Mouse (Mus musculus) lung, embryonic 14.5 days (tissue): ENCODE measurements at regions not wholly inside any gene's neighbourhood (a gene's known extent, or its start where the extent isn't known, plus 50 kb on each side); places are given as distances from the start of the nearest gene placed in this dataset. TPM values are rescaled to one million over a fixed set of nuclear protein-coding genes. Genes with fewer than 3 reads are reported as not detected.
"Not testable (repeated sequence)": the region's sequence is repeated elsewhere in the genome, so short reads cannot be mapped to it uniquely, and the experiment has no call there.

ENCODE experiments used
- ATAC-seq: fragments of 200-750 bp; cut with Nextera tagmentation; 2 replicates; pipeline ENCODE4 v1.8.0; 2017; ENCODE audit warnings: mild to moderate bottlenecking, moderate TSS enrichment, moderate library complexity; ENCODE audit not compliant: insufficient read depth
- DNase-seq: peaks from one replicate; pipeline ENCODE4 v3.0.0-alpha.2; 2015
- H3K27ac ChIP-seq: fragments of 300-500 bp; sonication (generic); 2 replicates; pipeline ENCODE4 v1.5.1; 2014; ENCODE audit warnings: low read depth, mild to moderate bottlenecking, moderate library complexity
- H3K27me3 ChIP-seq: fragments of 300-500 bp; sonication (generic); 2 replicates; pipeline ENCODE4 v1.6.1; 2014; ENCODE audit warnings: low read length, control low read depth; ENCODE audit not compliant: insufficient read depth
- H3K36me3 ChIP-seq: fragments of 300-500 bp; sonication (generic); 2 replicates; pipeline ENCODE4 v1.6.1; 2014; ENCODE audit warnings: control low read depth; ENCODE audit not compliant: insufficient read depth
- H3K4me1 ChIP-seq: fragments of 300-500 bp; sonication (generic); 2 replicates; pipeline ENCODE4 v1.6.1; 2014; ENCODE audit warnings: antibody characterized with exemption, control low read depth; ENCODE audit not compliant: insufficient read depth
- H3K4me2 ChIP-seq: fragments of 300-500 bp; sonication (generic); 2 replicates; pipeline ENCODE4 v1.6.1; 2014; ENCODE audit warnings: mild to moderate bottlenecking
- H3K4me3 ChIP-seq: fragments of 300-500 bp; sonication (generic); 2 replicates; pipeline ENCODE4 v1.5.1; 2014; ENCODE audit warnings: low read depth, low read length
- H3K9ac ChIP-seq: fragments of 300-500 bp; sonication (generic); 2 replicates; pipeline ENCODE4 v1.6.1; 2014
- H3K9me3 ChIP-seq: fragments of 300-500 bp; sonication (generic); 2 replicates; pipeline ENCODE4 v1.6.1; 2016; ENCODE audit warnings: low read depth, low read length, control low read depth
- CTCF ChIP-seq: IDR thresholded peaks from 2 replicates; pipeline ENCODE4 v1.5.1; 2016; ENCODE audit warnings: antibody characterized with exemption, low read depth
- WGBS: fragments of 180-500 bp; shearing (Covaris S2); extraction: QIAGEN DNeasy Blood & Tissue Kit; methylation state at CpG from one replicate; pipeline ENCODE4 v1.1.7; 2014; 5-methylcytosine and 5-hydroxymethylcytosine counted together
- microRNA-seq: library from miRNA; unstranded; fragments of <30 nt; microRNA quantifications from one replicate; pipeline ENCODE4, GENCODE M21; 2016; ENCODE audit warnings: borderline number of aligned reads

DNA sequence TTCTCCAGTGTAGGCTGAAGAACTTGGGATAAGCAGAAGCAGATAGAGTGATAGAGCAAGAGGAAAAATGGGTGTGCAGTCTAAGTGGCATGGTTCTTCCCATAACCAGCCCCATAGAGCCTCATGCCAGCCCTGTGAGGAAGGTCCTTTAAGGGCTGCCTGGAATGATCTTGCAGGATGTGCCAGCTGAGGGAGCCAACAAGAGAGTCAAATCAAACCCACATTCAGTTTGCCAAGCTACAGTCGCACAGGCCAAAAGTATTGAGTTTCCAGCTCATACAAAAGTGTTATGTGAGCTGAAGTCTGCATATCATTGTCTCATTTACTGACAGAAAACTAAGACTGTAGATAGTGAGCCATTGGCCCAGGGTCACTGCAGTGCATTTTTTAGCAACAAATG is 53.7 kb upstream of the Xcl1 start:
- 73% methylated on average over 1 of the region's 1 CpGs for WGBS
- Histone ChIP-seq H3K4me2 (no peak overlapping the region), H3K27me3 (no peaks in the 10 kb centered on the region), H3K36me3 (no peaks in the 10 kb centered on the region), H3K9me3 (no peaks in the 10 kb centered on the region; the same call in 1 of the 2 replicates), H3K27ac (no peak overlapping the region), H3K4me3 (no peak overlapping the region), H3K9ac (no peak overlapping the region), H3K4me1 (no peaks in the 10 kb centered on the region)
- DNase-seq = no peak
- ATAC-seq = no peak
- TF ChIP-seq CTCF = no peak

DNA sequence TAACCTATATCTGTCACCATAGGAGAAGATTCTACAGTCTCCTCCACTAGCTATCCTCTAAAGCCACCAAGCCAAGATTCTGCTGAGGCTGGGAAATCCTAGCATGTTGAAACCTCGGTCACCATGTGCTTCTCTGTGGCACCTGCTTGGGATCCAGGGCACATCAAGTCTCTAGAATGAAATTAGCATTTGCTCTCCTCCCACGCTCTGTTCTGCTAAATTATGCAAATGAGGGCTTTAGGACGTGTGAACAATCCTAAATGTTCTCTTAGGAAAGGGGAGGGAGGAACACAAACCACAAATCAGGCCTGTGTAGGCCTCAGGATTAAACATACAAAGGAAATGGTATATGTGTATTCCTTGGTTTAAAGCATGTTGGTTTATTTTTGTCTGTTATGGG is 52.9 kb upstream of the Xcl1 start:
- WGBS = 59% methylated on average over 3 of the region's 3 CpGs
- H3K27me3 ChIP-seq = no peaks in the 10 kb centered on the region
- no peaks in the 10 kb centered on the region for H3K4me1 ChIP-seq
- DNase-seq (no peak), ATAC-seq (no peak)
- no peaks in the 10 kb centered on the region for H3K36me3 ChIP-seq
- H3K9me3 ChIP-seq = no peaks in the 10 kb centered on the region; the same call in 1 of the 2 replicates
- H3K4me2 ChIP-seq = no peak overlapping the region
- no peak overlapping the region for H3K4me3 ChIP-seq
- H3K9ac ChIP-seq = no peak overlapping the region
- no peak overlapping the region for H3K27ac ChIP-seq
- TF ChIP-seq CTCF = no peak

DNA sequence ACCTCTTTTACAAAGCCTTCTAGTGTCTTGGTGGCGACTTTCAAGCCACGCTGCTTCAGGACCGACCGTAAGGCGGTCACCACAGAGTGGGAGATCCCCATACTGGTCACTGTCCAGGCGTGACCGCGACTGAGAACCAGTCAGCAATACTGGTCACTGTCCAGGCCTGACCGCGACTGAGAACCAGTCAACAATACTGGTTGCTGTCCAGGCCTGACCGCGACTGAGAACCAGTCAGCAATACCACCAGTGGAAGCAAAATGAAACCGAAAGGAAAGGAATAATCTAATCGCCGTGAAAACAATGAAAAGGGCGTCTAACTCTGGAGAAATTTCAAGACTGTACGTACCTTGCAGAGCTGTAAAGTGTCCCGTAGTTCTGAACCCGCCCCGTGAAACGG is 50.2 kb upstream of the Xcl1 start:
- 93% methylated on average over 21 of the region's 21 CpGs for WGBS
- H3K9me3 ChIP-seq, H3K4me2 ChIP-seq, DNase-seq, H3K27ac ChIP-seq, ATAC-seq, H3K36me3 ChIP-seq, H3K4me3 ChIP-seq, H3K27me3 ChIP-seq, H3K4me1 ChIP-seq, H3K9ac ChIP-seq: not testable (repeated sequence)

Small RNAs in the stretch of these regions (microRNA-seq; reads per million reads assigned to microRNA genes)
- not detected for gene Gm26042
